Mouse (Mus musculus): ENCODE measurements around the gene Trmt112. TPM values are rescaled to one million over a fixed set of nuclear protein-coding genes. Genes with fewer than 3 reads are reported as not detected.

Trmt112 gene
- polyA plus RNA-seq, 1 experiment: 146 TPM

GRCm38 (mm10) chr19:6948186-6948585, 38.7 kb downstream of the Trmt112 start:
- no peak overlapping the region for H3K27ac ChIP-seq (ENCODE audit: insufficient read depth, low read depth, low read length)
- no peaks in the 10 kb centered on the region for H3K27me3 ChIP-seq (replicated peaks; ENCODE audit: control insufficient read depth, insufficient read depth, low read length)
- H3K36me3 ChIP-seq (ENCODE audit: control insufficient read depth, insufficient read depth, low read length): no peaks in the 10 kb centered on the region
- WGBS: 84% methylated on average over 4 of the region's 4 CpGs
- no peak for DNase-seq
- peaks cover 14% of the 10 kb centered on the region; the same call in 1 of the 2 replicates for H3K4me1 ChIP-seq (ENCODE audit: control insufficient read depth, insufficient read depth, low read length)
- no peak overlapping the region for H3K4me3 ChIP-seq (ENCODE audit: insufficient read depth, low read depth, low read length)
- TF ChIP-seq POLR2A (IDR thresholded peaks at IDR 0.05; ENCODE audit: low read depth, low read length) (no peak), CTCF (conservative IDR thresholded peaks at IDR 0.05; ENCODE audit: insufficient read depth, insufficient read length, low read depth, low read length) (no peak)

DNA sequence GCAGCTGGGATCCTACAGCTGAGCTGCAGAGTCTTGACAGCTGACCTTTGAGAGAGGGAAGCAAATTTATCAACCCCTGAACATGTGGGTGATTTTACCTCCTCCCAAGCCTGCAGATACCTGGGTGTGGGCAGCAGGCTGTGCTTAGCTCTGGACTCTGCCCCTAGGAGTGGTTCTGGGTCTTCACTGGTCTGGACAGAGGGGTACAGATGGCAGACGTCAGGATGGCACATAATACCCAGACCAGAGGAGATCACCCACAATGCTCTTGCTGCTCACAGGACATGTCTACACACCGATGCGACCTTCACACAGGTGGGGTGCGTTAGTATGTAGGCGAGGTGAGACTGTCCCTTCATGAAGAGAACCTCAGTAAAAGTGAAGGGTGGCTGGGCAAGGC, 40.0 kb downstream of the Trmt112 start:
- WGBS: 85% methylated on average over 5 of the region's 5 CpGs
- H3K27ac ChIP-seq (ENCODE audit: insufficient read depth, low read depth, low read length): no peak overlapping the region
- no peak for TF ChIP-seq POLR2A (IDR thresholded peaks at IDR 0.05; ENCODE audit: low read depth, low read length)
- no peak for TF ChIP-seq CTCF (conservative IDR thresholded peaks at IDR 0.05; ENCODE audit: insufficient read depth, insufficient read length, low read depth, low read length)

GRCm38 (mm10) chr19:6949951-6950350, 40.5 kb downstream of the Trmt112 start:
- H3K4me3 ChIP-seq (ENCODE audit: insufficient read depth, low read depth, low read length): no peak overlapping the region
- H3K27ac ChIP-seq (ENCODE audit: insufficient read depth, low read depth, low read length): no peak overlapping the region
- H3K36me3 ChIP-seq (ENCODE audit: control insufficient read depth, insufficient read depth, low read length): no peaks in the 10 kb centered on the region
- 50% methylated on average over 5 of the region's 5 CpGs for WGBS
- DNase-seq: no peak
- peaks cover 14% of the 10 kb centered on the region; the same call in 1 of the 2 replicates for H3K4me1 ChIP-seq (ENCODE audit: control insufficient read depth, insufficient read depth, low read length)
- no peaks in the 10 kb centered on the region for H3K27me3 ChIP-seq (replicated peaks; ENCODE audit: control insufficient read depth, insufficient read depth, low read length)
- TF ChIP-seq CTCF (conservative IDR thresholded peaks at IDR 0.05; ENCODE audit: insufficient read depth, insufficient read length, low read depth, low read length) (no peak), POLR2A (IDR thresholded peaks at IDR 0.05; ENCODE audit: low read depth, low read length) (no peak)

More for the DNA sequence above, 40.0 kb downstream of the Trmt112 start:
- Histone ChIP-seq H3K36me3 (ENCODE audit: control insufficient read depth, insufficient read depth, low read length) (no peaks in the 10 kb centered on the region), H3K27me3 (replicated peaks; ENCODE audit: control insufficient read depth, insufficient read depth, low read length) (no peaks in the 10 kb centered on the region), H3K4me1 (ENCODE audit: control insufficient read depth, insufficient read depth, low read length) (peaks cover 14% of the 10 kb centered on the region; the same call in 1 of the 2 replicates), H3K4me3 (ENCODE audit: insufficient read depth, low read depth, low read length) (no peak overlapping the region)
- no peak for DNase-seq

GRCm38 (mm10) chr19:6950613-6951153, 41.2 kb downstream of the Trmt112 start:
- Histone ChIP-seq H3K27ac (ENCODE audit: insufficient read depth, low read depth, low read length) (peak overlapping the region; percentile 95), H3K27me3 (replicated peaks; ENCODE audit: control insufficient read depth, insufficient read depth, low read length) (no peaks in the 10 kb centered on the region), H3K4me1 (ENCODE audit: control insufficient read depth, insufficient read depth, low read length) (peaks cover 14% of the 10 kb centered on the region; the same call in 1 of the 2 replicates), H3K36me3 (ENCODE audit: control insufficient read depth, insufficient read depth, low read length) (no peaks in the 10 kb centered on the region), H3K4me3 (ENCODE audit: insufficient read depth, low read depth, low read length) (peak overlapping the region; percentile 91)
- under 1% methylated on average over 28 of the region's 28 CpGs for whole genome bisulfite sequencing
- DNase-seq: peak; percentile 80
- TF ChIP-seq CTCF (conservative IDR thresholded peaks at IDR 0.05; ENCODE audit: insufficient read depth, insufficient read length, low read depth, low read length) (0 out of 2 replicates have a peak, but pooled peaks have one; percentile 1), POLR2A (IDR thresholded peaks at IDR 0.05; ENCODE audit: low read depth, low read length) (peak; percentile 73)

GRCm38 (mm10) chr19:6951381-6951968, 42.0 kb downstream of the Trmt112 start:
- DNase-seq: peak; percentile 98
- Histone ChIP-seq H3K4me1 (ENCODE audit: control insufficient read depth, insufficient read depth, low read length) (peaks cover 14% of the 10 kb centered on the region; the same call in 1 of the 2 replicates), H3K27ac (ENCODE audit: insufficient read depth, low read depth, low read length) (peak overlapping the region; percentile 95), H3K4me3 (ENCODE audit: insufficient read depth, low read depth, low read length) (peak overlapping the region; percentile 91), H3K36me3 (ENCODE audit: control insufficient read depth, insufficient read depth, low read length) (no peaks in the 10 kb centered on the region), H3K27me3 (replicated peaks; ENCODE audit: control insufficient read depth, insufficient read depth, low read length) (no peaks in the 10 kb centered on the region)
- under 1% methylated on average over 35 of the region's 35 CpGs for WGBS
- peak; percentile 54 for TF ChIP-seq POLR2A (IDR thresholded peaks at IDR 0.05; ENCODE audit: low read depth, low read length)
- no peak for TF ChIP-seq CTCF (conservative IDR thresholded peaks at IDR 0.05; ENCODE audit: insufficient read depth, insufficient read length, low read depth, low read length)

DNA sequence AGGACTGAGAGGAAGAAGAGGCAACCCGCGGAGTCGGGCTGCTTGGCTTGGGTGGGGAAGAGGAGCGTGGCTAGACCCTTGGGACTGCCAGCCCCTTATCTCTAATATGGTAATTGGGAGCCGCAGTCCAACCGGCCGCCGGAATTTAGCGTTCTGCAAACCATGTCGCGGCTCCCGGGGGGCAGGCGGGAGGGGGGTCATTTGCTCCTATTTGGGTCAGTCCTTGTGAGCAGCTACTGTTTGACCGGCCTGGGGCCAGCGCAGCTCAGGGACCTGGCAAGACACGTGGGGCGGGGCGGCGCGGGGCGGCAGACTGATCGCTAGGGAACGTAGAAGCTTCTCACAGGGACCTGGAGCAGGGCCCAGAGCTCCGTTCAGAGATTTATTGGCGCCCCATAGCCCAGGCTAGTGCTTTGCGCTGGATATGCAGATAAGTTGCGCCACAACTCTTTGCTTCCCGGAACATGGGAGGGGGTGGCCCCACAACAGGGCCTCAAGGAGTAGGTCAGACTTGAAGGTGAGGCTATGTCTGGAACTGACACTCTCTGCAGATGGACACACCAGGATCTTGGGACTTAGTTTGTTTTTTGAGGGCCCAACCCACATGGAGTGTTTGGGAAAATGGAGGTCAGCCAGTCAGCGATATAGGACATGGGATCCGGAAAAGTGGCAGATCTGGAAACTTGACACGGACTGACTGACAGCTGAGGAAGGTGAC, 42.7 kb downstream of the Trmt112 start:
- WGBS: 2% methylated on average over 31 of the region's 31 CpGs
- H3K4me3 ChIP-seq (ENCODE audit: insufficient read depth, low read depth, low read length): peak overlapping the region; percentile 91
- peak; percentile 93 for DNase-seq

DNA sequence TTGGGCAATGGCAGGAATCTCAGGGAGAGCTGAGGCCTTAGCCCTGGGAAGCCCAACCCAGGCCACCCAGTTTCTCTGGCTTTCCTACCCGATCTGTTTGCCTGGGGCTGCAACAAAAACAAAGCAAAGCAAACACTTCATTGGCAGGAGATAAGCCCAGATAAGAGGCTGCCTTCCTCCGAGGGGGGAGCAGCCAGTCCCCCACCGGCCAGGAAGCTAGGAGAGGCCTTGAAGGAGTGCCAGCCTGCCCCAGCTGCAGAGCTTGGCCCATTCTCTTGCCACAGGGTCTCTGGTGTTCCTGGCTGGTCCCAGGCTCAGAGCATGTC, 43.2 kb downstream of the Trmt112 start:
- TF ChIP-seq CTCF (conservative IDR thresholded peaks at IDR 0.05; ENCODE audit: insufficient read depth, insufficient read length, low read depth, low read length) (no peak), POLR2A (IDR thresholded peaks at IDR 0.05; ENCODE audit: low read depth, low read length) (no peak)

More for the DNA sequence above, 42.7 kb downstream of the Trmt112 start:
- no peaks in the 10 kb centered on the region for H3K27me3 ChIP-seq (replicated peaks; ENCODE audit: control insufficient read depth, insufficient read depth, low read length)
- no peak for TF ChIP-seq POLR2A (IDR thresholded peaks at IDR 0.05; ENCODE audit: low read depth, low read length)
- no peak for TF ChIP-seq CTCF (conservative IDR thresholded peaks at IDR 0.05; ENCODE audit: insufficient read depth, insufficient read length, low read depth, low read length)
- no peaks in the 10 kb centered on the region for H3K36me3 ChIP-seq (ENCODE audit: control insufficient read depth, insufficient read depth, low read length)
- H3K4me1 ChIP-seq (ENCODE audit: control insufficient read depth, insufficient read depth, low read length): peaks cover 14% of the 10 kb centered on the region; the same call in 1 of the 2 replicates
- peak overlapping the region; percentile 93 for H3K27ac ChIP-seq (ENCODE audit: insufficient read depth, low read depth, low read length)

More for the DNA sequence above, 43.2 kb downstream of the Trmt112 start:
- Histone ChIP-seq H3K4me1 (ENCODE audit: control insufficient read depth, insufficient read depth, low read length) (peaks cover 14% of the 10 kb centered on the region; the same call in 1 of the 2 replicates), H3K36me3 (ENCODE audit: control insufficient read depth, insufficient read depth, low read length) (no peaks in the 10 kb centered on the region), H3K4me3 (ENCODE audit: insufficient read depth, low read depth, low read length) (peak overlapping the region; percentile 91), H3K27me3 (replicated peaks; ENCODE audit: control insufficient read depth, insufficient read depth, low read length) (no peaks in the 10 kb centered on the region), H3K27ac (ENCODE audit: insufficient read depth, low read depth, low read length) (peak overlapping the region; percentile 93)
- DNase-seq: peak; percentile 83
- 27% methylated on average over 3 of the region's 3 CpGs for WGBS

All from kidney, adult 2 months (tissue).